Mouse (Mus musculus) small intestine, adult 2 months (tissue): ENCODE measurements at regions not wholly inside any gene's neighbourhood (a gene's known extent, or its start where the extent isn't known, plus 50 kb on each side); places are given as distances from the start of the nearest gene placed in this dataset.
"Not testable (repeated sequence)": the region's sequence is repeated elsewhere in the genome, so short reads cannot be mapped to it uniquely, and the experiment has no call there.

Source experiments
- CTCF ChIP-seq: fragments of 200-500 bp; IDR thresholded peaks from 2 replicates; pipeline ENCODE4 v1.5.1; 2012; ENCODE audit warnings: low read depth, mild to moderate bottlenecking, control low read depth, inconsistent platforms, low read length, moderate library complexity, mixed read lengths; ENCODE audit not compliant: insufficient replicate concordance, insufficient read length; ENCODE audit errors: extremely low read depth
- POLR2A ChIP-seq: fragments of 200-500 bp; IDR thresholded peaks from 2 replicates; pipeline ENCODE4 v1.6.1; 2012; ENCODE audit warnings: low read depth, mild to moderate bottlenecking, control low read depth, inconsistent platforms, low read length, moderate library complexity

DNA sequence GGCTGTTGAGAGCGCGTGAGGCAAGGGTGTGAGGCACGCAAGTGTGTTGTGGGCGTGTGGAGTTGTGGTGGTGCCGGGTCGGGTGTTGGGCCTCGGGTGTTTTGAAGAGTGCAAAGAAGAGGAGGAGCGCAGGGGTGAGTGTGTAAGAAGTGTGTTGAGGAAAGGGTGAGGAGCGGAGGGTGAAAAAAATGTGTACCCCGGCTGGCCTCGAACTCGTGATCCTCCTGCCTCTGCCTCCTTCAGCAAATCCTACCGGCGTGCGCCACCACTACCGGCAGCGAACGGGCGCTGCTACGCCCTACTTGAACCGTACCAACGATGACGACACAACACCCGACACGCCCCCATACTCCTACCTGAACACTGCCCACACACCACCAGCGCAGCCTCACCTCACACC, 73.5 kb downstream of the Pdia4 start:
- TF ChIP-seq CTCF, POLR2A: not testable (repeated sequence)
